Mouse (Mus musculus) MEL (cell line): ENCODE measurements at regions not wholly inside any gene's neighbourhood (a gene's known extent, or its start where the extent isn't known, plus 50 kb on each side); places are given as distances from the start of the nearest gene placed in this dataset.

Experiments used
- CHD2 ChIP-seq: IDR thresholded peaks from 2 replicates; pipeline ENCODE4 v1.6.1; 2011; ENCODE audit warnings: low read length, improper control_type of control experiment
- POLR2A ChIP-seq, 2 experiments: IDR thresholded peaks; 2 replicates each; pipeline ENCODE4 v1.6.1; 2011 to 2012; ENCODE audit warnings: low read length in 2 of 2, mild to moderate bottlenecking in 2 of 2, control low read depth in 1 of 2, improper control_type of control experiment in 1 of 2, low read depth in 1 of 2, moderate library complexity in 1 of 2; ENCODE audit not compliant: control insufficient read depth in 1 of 2, insufficient read depth in 1 of 2, poor library complexity in 1 of 2

- TF ChIP-seq CHD2, result no peak
- no peak for TF ChIP-seq POLR2A (IDR thresholded peaks at IDR 0.05; ENCODE audit: control insufficient read depth in 1 of 2, insufficient read depth in 1 of 2, low read depth in 1 of 2, low read length in 2 of 2, poor library complexity in 1 of 2)
Measured at GRCm38 (mm10) chr10:98592154-98592553, 322.1 kb upstream of the Atp2b1 start.
